Mouse (Mus musculus) ES-E14 (cell line): ENCODE results near the gene Ugt1a7c.

Experiments used
- CHD2 ChIP-seq: IDR thresholded peaks from 2 replicates; pipeline ENCODE4 v1.6.1; 2014; ENCODE audit warnings: mild to moderate bottlenecking, low read depth, low read length, inconsistent platforms
- HCFC1 ChIP-seq: IDR thresholded peaks from 2 replicates; pipeline ENCODE4 v1.6.1; 2012; ENCODE audit warnings: low read length, inconsistent platforms, borderline replicate concordance; ENCODE audit not compliant: insufficient read depth
- ZC3H11A ChIP-seq: IDR thresholded peaks from 2 replicates; pipeline ENCODE4 v1.6.1; 2012; ENCODE audit warnings: low read depth, mild to moderate bottlenecking, inconsistent platforms, low read length, borderline replicate concordance

GRCm38 (mm10) chr1:88263778-88264177 is 168.9 kb downstream of the Ugt1a7c start:
- TF ChIP-seq HCFC1: no peak
- TF ChIP-seq CHD2: no peak
- no peak for TF ChIP-seq ZC3H11A
